Mouse (Mus musculus) stomach, embryonic 16.5 days (tissue): Measurements from ENCODE around the gene Chaf1a. TPM values are rescaled to one million over a fixed set of nuclear protein-coding genes. Genes with fewer than 3 reads are reported as not detected.

ENCODE experiments used
- ATAC-seq: fragments of 200-750 bp; cut with Nextera tagmentation; 2 replicates; pipeline ENCODE4 v1.8.0; 2017; ENCODE audit warnings: moderate number of reproducible peaks, moderate TSS enrichment; ENCODE audit not compliant: insufficient read depth, low FRiP score
- H3K27ac ChIP-seq: fragments of 300-500 bp; sonication (generic); 2 replicates; pipeline ENCODE4 v1.5.1; 2014; ENCODE audit warnings: low read length
- H3K27me3 ChIP-seq: fragments of 300-500 bp; sonication (generic); 2 replicates; pipeline ENCODE4 v1.6.1; 2014; ENCODE audit warnings: low read length, control low read depth, mixed read lengths; ENCODE audit not compliant: control insufficient read depth, insufficient read depth
- H3K36me3 ChIP-seq: fragments of 300-500 bp; sonication (generic); 2 replicates; pipeline ENCODE4 v1.6.1; 2014; ENCODE audit warnings: low read length; ENCODE audit not compliant: control insufficient read depth, insufficient read depth
- H3K4me1 ChIP-seq: fragments of 300-500 bp; sonication (generic); 2 replicates; pipeline ENCODE4 v1.6.1; 2014; ENCODE audit warnings: low read length, control low read depth, mixed read lengths; ENCODE audit not compliant: control insufficient read depth, insufficient read depth
- H3K4me2 ChIP-seq: fragments of 300-500 bp; sonication (generic); 2 replicates; pipeline ENCODE4 v1.6.1; 2014; ENCODE audit warnings: low read depth, low read length, mixed read lengths
- H3K4me3 ChIP-seq: fragments of 300-500 bp; sonication (generic); replicated peaks from 2 replicates; pipeline ENCODE4 v1.5.1; 2014; ENCODE audit warnings: mild to moderate bottlenecking, low read length
- H3K9ac ChIP-seq: fragments of 300-500 bp; sonication (generic); 2 replicates; pipeline ENCODE4 v1.6.1; 2014; ENCODE audit warnings: low read length
- H3K9me3 ChIP-seq: fragments of 300-500 bp; sonication (generic); replicated peaks from 2 replicates; pipeline ENCODE4 v1.6.1; 2016; ENCODE audit warnings: low read length, control low read depth; ENCODE audit not compliant: control insufficient read depth
- WGBS: fragments of 180-500 bp; shearing (Covaris S2); extraction: QIAGEN DNeasy Blood & Tissue Kit; methylation state at CpG from one replicate; pipeline ENCODE4 v1.1.7; 2014; 5-methylcytosine and 5-hydroxymethylcytosine counted together
- polyA plus RNA-seq: library from polyadenylated mRNA; unstranded; fragments of >200 nt; fragmentation: Nextera tagmentation; extraction: Ambion mirVana; gene quantifications from 2 replicates; pipeline ENCODE4 v1.2.1, GENCODE M21; 2015

Chaf1a gene
- polyA plus RNA-seq, 1 experiment from 2014 or later = 17.8 TPM

DNA sequence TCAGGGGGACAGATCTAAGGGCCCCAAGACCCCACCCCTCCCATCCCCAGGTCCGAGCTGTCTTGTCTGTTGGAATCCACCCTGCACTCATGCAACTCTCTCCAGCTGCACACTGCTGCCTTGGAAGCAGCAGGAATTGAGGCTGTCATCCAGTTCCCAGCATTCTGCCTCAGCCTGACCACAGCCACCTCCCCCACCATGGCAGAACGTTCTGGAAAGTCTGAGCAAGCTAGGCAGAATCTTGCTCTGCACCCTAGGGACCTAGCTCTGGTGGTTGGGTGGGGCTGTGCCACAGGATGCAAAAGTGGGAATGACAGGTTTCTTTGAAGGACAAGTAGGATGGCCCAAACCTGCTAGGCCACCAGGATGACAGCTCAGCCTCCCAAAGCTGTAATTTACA, 15.8 kb upstream of the Chaf1a start:
- ATAC-seq = no peak
- Histone ChIP-seq H3K4me1 (peaks cover 7% of the 10 kb centered on the region), H3K9ac (peak overlapping the region; percentile 18; the same call in 1 of the 2 replicates), H3K27me3 (no peaks in the 10 kb centered on the region), H3K9me3 (no peaks in the 10 kb centered on the region), H3K27ac (peak overlapping the region; percentile 64), H3K4me3 (no peak overlapping the region), H3K36me3 (no peaks in the 10 kb centered on the region; the same call in 1 of the 2 replicates), H3K4me2 (no peak overlapping the region)
- WGBS = 59% methylated on average over 2 of the region's 2 CpGs

DNA sequence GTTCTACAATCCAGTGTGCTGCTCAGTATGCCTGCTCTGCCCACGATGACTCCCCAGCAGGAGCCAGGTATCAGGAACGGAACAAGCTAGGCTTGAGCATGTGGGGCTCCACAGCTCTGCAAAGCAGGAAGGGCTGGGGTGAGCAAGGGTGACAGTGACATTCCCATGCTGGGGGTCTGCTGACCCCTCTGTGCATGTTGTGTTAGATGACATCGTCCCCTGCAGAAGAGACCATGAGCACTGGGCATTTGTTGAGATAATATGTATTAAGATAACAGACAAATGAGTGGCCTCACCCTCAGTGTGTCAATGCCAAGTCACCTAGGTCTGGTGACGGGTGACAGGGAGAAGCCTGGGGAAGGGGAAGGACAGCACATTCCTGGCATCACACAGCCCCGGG, 15.3 kb upstream of the Chaf1a start:
- ATAC-seq = no peak
- no peaks in the 10 kb centered on the region; the same call in 1 of the 2 replicates for H3K36me3 ChIP-seq
- 75% methylated on average over 5 of the region's 5 CpGs for WGBS

DNA sequence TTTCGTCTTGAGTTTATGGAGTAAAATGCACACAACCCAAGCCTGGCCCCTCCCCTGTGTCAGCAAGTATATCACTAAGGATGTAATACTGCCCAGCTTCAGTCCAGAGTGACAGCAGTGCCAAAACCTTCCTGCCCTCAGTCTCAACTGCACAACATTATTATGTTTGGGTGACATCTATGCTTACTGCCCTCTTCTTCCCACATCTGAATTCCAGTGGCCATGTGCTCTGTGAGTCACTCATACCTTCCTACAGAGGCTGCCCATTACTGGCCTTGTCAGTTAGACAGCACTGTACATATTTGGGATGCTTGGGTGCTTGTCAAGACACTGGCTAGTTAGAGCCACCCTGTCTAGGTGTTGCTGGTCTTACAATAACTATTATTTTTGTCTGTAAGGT, 13.9 kb upstream of the Chaf1a start:
- H3K4me2 ChIP-seq = no peak overlapping the region
- no peak overlapping the region for H3K9ac ChIP-seq
- H3K27ac ChIP-seq = no peak overlapping the region
- H3K36me3 ChIP-seq = no peaks in the 10 kb centered on the region; the same call in 1 of the 2 replicates
- no peak overlapping the region for H3K4me3 ChIP-seq
- H3K4me1 ChIP-seq = peaks cover 7% of the 10 kb centered on the region
- no peak for ATAC-seq
- no peaks in the 10 kb centered on the region for H3K9me3 ChIP-seq
- WGBS = 87% methylated on average over 1 of the region's 1 CpGs
- H3K27me3 ChIP-seq = no peaks in the 10 kb centered on the region

More for the DNA sequence above, 15.3 kb upstream of the Chaf1a start:
- no peak overlapping the region for H3K4me3 ChIP-seq
- H3K4me2 ChIP-seq = no peak overlapping the region
- H3K9me3 ChIP-seq = no peaks in the 10 kb centered on the region
- H3K4me1 ChIP-seq = peaks cover 7% of the 10 kb centered on the region
- H3K27me3 ChIP-seq = no peaks in the 10 kb centered on the region
- H3K9ac ChIP-seq = no peak overlapping the region; the same call in 1 of the 2 replicates
- H3K27ac ChIP-seq = no peak overlapping the region

DNA sequence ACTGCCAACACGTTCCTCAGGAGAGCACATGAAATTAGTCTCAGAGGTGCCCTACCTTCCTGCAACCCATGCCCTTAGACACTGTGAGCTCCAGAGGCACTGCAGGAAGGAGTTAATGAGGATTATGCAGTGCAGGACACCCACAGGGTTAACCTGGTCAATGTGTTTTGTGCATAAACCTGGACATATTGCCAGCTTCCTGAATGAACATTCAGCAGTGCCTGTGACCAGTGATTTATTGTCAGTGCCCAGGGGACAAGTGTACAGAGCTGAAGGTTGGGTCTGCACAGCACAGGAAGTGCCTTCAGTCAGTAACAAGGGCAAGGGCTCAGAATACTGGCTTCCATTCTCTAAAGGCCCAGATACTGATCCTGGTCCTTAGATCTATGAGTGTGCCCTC, 13.4 kb upstream of the Chaf1a start:
- Histone ChIP-seq H3K4me2 (no peak overlapping the region), H3K27ac (no peak overlapping the region), H3K4me3 (no peak overlapping the region), H3K4me1 (peaks cover 8% of the 10 kb centered on the region), H3K27me3 (no peaks in the 10 kb centered on the region), H3K9ac (no peak overlapping the region), H3K36me3 (no peaks in the 10 kb centered on the region; the same call in 1 of the 2 replicates), H3K9me3 (no peaks in the 10 kb centered on the region)
- 79% methylated on average over 1 of the region's 1 CpGs for WGBS
- no peak for ATAC-seq

DNA sequence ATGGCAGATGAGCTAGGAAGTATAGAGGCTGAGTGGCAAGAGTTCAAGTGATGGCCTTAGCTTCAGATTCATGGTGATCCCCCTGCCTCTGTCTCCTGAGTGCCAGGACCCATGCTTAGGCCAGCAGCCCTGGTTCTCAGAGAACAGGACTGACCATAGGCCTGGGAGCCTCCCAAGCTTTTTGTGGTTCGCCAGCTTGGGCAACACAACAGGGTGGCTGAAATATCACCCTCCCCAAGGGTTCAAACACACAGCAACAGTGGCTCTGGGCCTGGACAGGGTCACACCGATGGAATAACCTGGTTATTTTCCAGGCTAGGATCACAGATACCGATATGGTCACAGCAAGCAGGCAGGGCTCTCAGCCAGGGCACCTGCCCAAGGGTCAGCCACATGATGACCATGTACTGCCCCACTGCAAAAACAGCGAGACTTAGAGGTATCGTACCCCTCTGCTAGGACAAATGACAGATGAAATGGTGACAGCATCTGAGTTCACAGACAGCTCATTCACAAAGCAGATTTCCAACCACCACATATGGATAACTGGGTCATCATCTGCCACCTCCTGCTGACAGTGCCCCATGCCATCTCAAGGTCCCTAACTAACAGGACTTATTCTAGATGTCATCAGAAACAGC, 12.3 kb upstream of the Chaf1a start:
- Histone ChIP-seq H3K9me3 (no peaks in the 10 kb centered on the region), H3K4me3 (no peak overlapping the region), H3K4me2 (no peak overlapping the region), H3K9ac (peak overlapping the region; percentile 1; the same call in 1 of the 2 replicates), H3K4me1 (peaks cover 17% of the 10 kb centered on the region), H3K36me3 (no peaks in the 10 kb centered on the region), H3K27ac (no peak overlapping the region), H3K27me3 (no peaks in the 10 kb centered on the region)
- 94% methylated on average over 5 of the region's 5 CpGs for WGBS
- no peak for ATAC-seq

DNA sequence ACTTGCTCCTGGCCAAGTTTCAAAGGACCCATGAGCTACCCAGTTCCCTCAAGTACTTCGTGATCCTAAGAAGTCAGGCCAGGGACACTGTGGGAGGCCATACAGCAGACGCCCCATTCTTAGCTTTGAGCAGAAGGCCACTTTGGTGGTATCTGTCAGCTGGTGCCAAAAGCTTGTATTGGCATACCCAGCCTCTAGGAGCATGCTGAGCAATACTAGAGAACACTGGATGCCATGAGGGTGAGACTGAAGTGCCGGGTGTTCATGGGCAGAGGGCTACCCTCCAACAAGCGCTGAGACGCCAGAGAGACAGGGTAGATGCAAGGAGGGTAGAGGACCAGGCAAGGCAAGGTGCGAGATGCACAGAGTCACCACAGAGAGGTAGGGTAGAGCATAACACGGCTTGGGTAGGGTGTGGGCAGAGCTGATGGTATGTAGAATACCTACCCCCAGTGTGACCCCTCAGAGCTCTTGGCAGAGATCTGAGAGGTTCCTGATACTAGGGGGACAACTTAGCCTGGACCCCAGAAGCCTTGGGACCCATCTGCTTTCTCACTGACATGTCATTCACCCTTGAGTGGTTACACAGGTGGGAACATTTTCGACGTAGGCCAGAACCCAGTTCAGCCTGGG, 9.9 kb upstream of the Chaf1a start:
- Histone ChIP-seq H3K27me3 (no peaks in the 10 kb centered on the region), H3K4me3 (no peak overlapping the region), H3K9me3 (no peaks in the 10 kb centered on the region), H3K9ac (no peak overlapping the region), H3K27ac (no peak overlapping the region), H3K4me2 (no peak overlapping the region), H3K4me1 (peaks cover 34% of the 10 kb centered on the region), H3K36me3 (no peaks in the 10 kb centered on the region)
- no peak for ATAC-seq
- WGBS = 87% methylated on average over 9 of the region's 9 CpGs

DNA sequence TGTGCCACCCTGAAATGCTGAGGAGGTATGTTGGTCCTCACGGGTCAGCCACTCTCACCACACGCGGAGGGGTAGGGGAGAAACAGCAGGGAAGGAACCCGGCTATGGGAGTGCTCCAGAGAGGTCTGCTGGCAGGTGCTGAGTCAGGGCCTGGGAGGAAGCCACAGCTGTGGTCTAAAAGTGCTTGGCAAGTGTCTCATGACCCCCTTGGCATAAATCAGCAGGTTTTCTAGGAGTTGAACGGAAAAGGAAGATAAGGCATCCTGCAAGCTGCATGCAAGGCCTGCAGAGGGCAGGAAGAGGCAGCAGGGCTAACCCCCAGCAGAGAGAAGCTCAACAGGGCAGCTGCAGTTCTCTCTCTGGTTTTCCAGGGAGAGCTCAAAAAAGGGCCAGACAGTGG, 9.3 kb upstream of the Chaf1a start:
- Histone ChIP-seq H3K4me1 (peaks cover 36% of the 10 kb centered on the region), H3K9ac (no peak overlapping the region), H3K9me3 (no peaks in the 10 kb centered on the region), H3K4me3 (no peak overlapping the region), H3K27ac (0 out of 2 replicates have a peak overlapping the region, but pooled peaks have one; percentile 27), H3K4me2 (no peak overlapping the region), H3K36me3 (no peaks in the 10 kb centered on the region), H3K27me3 (no peaks in the 10 kb centered on the region)
- ATAC-seq = no peak
- 42% methylated on average over 5 of the region's 5 CpGs for WGBS

DNA sequence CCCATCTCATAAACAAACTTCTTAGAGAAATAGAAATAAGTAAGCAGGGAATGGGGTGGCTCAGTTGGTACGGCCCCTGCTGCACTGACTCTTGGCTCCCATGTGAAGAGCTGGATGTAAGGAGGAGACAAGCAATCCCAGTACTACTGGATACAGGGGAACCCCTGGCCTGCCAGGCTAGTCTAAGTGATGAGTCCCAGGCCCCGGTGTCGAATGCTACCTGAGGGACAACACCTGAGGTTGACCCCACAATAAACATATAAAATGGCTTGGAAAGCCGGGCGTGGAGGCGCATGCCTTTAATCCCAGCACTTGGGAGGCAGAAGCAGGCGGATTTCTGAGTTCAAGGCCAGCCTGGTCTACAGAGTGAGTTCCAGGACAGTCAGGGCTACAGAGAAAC, 8.8 kb upstream of the Chaf1a start:
- no peaks in the 10 kb centered on the region for H3K9me3 ChIP-seq
- H3K4me3 ChIP-seq = no peak overlapping the region
- H3K27ac ChIP-seq = 0 out of 2 replicates have a peak overlapping the region, but pooled peaks have one; percentile 27
- H3K27me3 ChIP-seq = no peaks in the 10 kb centered on the region
- H3K36me3 ChIP-seq = no peaks in the 10 kb centered on the region
- no peak overlapping the region for H3K9ac ChIP-seq
- 88% methylated on average over 7 of the region's 7 CpGs for WGBS
- ATAC-seq = no peak
- peaks cover 36% of the 10 kb centered on the region for H3K4me1 ChIP-seq
- no peak overlapping the region for H3K4me2 ChIP-seq

DNA sequence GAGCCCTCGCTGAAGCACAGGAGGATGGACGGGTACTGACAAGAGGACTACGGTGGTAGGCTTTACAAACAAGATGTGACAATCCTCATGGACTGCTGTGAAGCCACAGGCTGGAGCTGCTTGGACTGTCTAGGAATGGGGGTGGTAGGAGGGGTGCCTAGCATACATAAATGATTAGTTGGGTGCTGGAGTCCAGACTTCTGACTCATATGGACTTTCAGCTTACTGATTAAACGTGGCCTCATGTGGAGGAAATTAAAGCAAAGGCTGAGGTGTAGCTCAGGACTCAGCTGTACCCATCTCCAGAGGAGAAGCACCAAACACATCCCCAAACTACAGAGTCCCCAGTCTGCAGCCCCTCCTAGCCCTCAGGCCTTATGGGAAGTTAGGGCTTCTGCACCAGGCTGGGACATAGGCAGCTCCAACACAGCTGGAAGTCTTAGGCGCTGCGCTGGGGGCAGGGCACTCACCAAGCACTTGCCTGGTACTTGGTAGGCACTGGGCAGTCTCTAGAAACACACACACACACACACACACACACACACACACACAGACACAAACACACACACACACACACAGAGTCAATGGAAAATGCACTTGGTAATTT, 8.0 kb upstream of the Chaf1a start:
- H3K27ac ChIP-seq = peak overlapping the region; percentile 66
- no peak overlapping the region for H3K4me2 ChIP-seq
- no peaks in the 10 kb centered on the region for H3K27me3 ChIP-seq
- no peak overlapping the region for H3K4me3 ChIP-seq
- peaks cover 36% of the 10 kb centered on the region for H3K4me1 ChIP-seq
- WGBS = 70% methylated on average over 6 of the region's 6 CpGs
- H3K9me3 ChIP-seq = no peaks in the 10 kb centered on the region
- peak overlapping the region; percentile 36; the same call in 1 of the 2 replicates for H3K9ac ChIP-seq
- no peaks in the 10 kb centered on the region for H3K36me3 ChIP-seq
- peak; percentile 20; the same call in 1 of the 2 replicates for ATAC-seq
